Mouse (Mus musculus): ENCODE measurements around the gene Gimap8.
A peak's percentile ranks its signal among the peaks of the same experiment; 100 is the strongest.

Gimap8 gene

DNA sequence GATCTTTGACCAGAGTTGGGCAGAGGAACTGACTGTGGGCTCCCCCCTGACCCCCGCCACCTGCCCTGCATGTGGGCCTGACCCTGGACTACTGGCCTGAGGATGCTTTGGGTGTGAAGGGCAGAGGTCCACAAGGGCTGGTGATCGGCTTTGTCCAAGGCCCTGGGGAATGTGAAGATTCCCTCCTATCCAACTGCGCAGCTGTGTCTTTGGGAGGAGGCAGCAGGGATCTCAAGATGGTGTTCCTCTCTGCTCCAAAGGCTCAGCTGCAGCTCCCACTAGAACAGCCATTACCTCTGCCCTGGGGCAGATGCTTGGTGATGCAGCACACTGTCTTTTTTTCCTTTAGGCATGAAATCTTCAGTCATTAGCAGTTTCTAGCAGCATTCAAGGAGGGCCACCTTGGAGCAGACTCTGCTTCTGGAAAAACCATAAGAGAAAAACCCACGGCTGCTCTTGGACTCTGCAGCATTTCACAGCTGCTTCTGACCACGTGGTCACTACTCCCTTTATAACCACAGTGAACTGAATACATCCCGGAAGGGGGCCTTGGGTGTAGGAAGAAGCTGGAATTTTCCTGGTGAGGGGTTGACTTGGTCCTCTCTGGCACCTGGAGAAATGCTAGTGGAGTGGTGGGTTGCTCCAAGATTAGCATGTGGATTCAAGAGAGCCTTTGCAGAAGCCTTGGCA, 9.1 kb upstream of the Gimap8 start:
- no peak for DNase-seq (ENCODE audit: extremely low spot score, low read depth, low spot score)

DNA sequence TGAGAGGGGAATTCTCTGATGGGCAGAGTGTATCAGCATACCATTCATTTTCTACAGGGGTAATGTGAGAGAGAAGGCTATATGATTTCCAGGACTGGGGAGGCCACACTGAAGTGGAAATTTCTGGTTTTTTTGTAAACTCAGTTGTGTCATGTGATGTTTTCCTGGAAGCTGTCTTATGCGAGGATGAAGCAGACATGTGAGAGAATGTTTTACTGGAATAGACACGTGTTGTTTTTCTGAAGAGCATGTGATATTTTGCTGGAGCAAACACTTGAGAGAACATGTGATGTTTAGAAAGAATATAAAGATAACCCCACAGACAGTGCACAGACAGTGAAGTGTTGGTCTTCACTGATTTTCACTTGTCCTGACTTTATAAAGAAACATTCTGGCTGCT, 8.5 kb upstream of the Gimap8 start:
- no peak for DNase-seq (ENCODE audit: extremely low spot score, low read depth, low spot score)

DNA sequence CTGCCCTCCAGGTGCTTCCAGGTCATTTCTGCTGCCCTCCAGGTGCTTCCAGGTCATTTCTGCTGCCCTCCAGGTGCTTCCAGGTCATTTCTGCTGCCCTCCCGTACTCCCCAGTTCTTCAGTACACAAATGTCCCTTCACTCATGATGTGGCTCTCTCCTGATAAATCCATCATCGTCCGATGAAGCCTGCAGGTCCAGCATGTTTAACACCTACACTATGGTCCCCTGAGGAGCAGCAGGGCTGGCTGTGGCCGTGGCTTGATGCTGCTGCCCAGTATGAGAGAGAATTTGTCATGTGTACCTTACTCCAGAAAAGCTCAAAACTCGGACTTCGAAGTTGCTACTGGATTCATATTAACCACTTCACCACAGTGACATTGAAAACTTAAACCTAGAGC, 5.6 kb upstream of the Gimap8 start:
- no peak for DNase-seq (ENCODE audit: extremely low spot score, low read depth, low spot score)

DNA sequence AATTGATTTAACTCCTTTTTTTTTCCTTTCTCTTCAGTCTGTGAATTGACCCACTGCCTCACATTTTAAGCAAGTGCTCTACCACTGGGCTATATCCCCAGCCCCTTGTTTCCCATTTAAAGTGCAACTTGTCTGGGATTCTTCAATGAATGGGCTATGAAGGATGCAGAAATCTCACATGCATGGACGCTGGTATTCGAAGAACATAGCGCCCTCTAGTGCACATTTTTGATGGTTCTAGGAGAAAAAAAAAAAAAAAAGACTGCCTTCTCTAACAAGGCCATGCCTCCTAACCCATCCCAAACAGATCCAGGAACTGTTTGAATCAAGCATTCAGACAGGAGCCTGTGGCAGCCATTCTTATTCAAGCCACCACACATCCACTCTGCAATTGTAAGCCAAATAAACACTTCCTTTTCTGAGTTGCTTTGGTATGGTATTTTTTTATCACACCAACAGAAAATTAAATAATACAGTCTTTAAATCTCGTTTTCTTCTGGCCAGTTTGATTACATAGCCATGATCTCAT, 4.2 kb upstream of the Gimap8 start:
- peak; percentile 68 for DNase-seq (ENCODE audit: extremely low spot score, low read depth, low spot score)

DNA sequence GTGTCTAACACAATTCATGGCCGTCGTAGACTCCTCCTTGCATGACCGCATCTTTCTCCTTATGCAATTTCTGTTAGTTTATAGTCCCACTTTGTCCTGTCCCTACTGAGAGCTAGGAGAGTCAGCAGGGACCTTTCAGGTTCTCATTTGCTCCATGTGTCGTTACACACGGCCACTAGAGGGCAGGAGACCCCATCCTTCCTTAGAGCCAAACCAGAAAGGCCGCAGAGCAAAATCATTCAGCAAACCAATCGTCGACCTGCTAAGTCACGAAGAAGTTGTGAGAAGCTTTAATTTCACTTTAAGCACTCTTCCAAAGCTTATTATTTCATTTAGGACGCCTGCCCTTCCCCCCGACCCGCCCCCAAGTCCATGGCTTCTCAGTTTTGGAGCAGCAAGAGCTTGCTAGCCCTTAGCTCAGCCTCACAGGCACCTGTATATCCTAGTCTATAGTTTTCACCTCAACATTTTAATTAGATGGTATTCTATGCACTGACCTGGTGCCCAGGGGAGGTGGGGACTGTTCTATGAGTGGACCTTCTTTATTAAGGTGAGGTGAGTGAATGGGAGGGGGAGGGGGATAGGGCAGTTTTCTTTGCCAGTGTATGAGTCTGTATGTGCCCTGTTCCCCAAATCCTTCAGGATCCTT, 1.2 kb upstream of the Gimap8 start:
- peak; percentile 57 for DNase-seq (ENCODE audit: extremely low spot score, low read depth, low spot score)

DNA sequence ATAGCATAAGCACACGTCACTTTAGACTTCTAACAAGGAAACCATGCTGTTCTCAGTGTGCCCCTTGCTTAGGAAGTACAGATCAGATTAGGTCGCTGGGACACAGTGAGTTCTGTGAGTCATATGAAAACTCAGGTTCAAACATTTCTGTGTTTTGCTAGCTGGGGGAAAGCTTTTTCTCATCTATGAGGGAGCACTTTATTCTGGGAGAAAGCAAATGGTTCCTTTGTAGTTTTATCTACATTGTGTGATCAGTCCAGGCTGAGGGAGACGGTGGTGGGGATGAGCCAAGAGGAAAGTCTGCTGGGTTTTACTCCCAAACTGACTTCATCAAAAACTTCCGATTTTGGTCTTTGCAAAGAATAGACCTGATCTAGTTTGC, 734 bp upstream of the Gimap8 start:
- no peak for DNase-seq (ENCODE audit: extremely low spot score, low read depth, low spot score)

DNA sequence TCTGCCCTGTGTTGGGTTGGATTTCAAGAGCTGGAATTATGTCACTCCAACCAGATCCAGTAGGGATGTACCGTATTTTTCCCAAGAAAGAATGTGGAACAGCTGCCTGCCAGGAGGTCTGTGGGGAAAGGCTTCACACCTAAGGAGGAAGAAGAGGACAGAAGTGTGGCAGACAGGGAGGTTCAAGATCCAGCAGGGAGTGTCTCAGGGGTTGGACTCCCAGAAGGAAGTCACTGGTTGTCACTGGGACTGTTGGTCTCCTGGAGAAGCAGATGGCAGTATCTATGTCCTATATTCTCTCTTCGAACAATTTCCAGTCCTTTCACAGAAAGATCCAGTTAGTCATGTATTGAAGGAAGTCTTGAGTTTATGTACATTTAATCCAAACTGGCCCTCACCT, 577 bp downstream of the Gimap8 start:
- no peak for DNase-seq (ENCODE audit: extremely low spot score, low read depth, low spot score)

DNA sequence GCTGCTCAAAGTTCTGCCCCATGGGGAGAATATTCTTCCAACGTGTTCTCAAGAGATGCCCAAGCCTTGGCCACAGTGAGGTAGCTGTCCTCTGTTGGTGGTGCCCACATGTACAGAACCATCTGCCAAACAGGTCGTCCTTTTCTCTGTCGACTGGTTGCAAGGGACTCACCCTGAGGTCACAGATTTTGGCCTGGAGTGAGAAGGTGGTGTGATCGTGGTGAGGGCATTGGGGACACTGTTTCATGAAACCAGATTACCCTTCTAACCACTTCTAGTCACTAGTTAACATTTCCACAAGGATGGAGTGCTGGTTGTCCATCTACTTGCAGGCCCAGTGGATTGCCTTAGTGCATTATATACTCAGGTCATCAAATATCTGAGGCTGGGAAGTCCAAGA, 1.7 kb downstream of the Gimap8 start:
- DNase-seq (ENCODE audit: extremely low spot score, low read depth, low spot score), result no peak

DNA sequence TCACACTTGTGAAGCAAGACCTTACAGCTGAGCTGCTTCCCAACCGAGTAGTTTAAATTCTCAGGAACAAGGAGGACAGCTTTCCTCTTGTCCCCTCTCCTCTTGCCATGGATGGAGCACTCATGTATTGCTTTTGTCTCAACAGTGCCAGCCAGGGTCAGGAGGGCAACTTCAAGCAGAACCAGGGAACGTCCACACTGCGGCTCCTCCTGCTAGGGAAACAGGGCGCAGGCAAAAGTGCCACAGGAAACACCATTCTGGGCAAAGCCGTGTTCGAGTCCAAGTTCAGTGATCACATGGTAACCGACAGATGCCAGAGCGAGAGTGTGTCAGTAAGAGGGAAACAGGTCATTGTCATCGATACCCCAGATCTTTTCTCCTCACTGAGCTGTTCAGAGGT, 3.0 kb downstream of the Gimap8 start:
- no peak for DNase-seq (ENCODE audit: extremely low spot score, low read depth, low spot score)

DNA sequence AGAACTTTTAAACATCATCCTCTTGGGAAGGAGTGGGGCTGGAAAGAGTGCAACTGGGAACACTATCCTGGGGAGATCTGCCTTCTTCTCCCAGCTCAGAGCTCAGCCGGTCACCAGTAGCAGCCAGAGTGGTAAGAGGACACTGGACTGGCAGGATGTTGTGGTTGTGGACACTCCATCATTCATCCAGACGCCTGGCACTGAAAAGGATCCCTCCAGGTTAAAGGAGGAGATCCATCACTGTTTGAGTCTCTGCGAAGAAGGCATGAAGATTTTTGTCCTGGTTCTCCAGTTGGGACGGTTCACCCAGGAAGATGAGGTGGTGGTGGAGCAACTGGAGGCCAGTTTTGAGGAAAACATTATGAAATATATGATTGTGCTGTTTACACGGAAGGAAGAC, 11.7 kb downstream of the Gimap8 start:
- DNase-seq (ENCODE audit: extremely low spot score, low read depth, low spot score), result no peak

DNA sequence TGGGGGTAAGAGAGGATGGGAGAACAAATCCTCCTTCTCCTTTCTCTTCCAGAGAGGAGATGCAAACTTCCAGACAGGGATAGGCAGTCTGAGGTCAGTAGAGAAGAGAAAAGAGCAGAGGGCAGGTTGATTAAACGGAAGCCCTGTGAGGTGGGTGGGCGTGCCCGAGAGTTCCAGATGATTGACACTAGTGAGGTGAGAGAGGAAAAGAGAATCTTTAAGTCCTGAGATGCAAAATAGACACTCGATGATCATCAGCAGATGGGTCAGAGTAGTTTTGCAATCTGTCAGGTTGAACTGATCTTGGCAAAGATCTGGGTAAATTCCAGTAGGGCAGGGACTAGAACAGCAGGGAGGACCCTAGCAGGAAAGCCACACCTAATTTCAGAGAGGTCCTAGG, 17.7 kb downstream of the Gimap8 start:
- no peak for DNase-seq (ENCODE audit: extremely low spot score, low read depth, low spot score)

DNA sequence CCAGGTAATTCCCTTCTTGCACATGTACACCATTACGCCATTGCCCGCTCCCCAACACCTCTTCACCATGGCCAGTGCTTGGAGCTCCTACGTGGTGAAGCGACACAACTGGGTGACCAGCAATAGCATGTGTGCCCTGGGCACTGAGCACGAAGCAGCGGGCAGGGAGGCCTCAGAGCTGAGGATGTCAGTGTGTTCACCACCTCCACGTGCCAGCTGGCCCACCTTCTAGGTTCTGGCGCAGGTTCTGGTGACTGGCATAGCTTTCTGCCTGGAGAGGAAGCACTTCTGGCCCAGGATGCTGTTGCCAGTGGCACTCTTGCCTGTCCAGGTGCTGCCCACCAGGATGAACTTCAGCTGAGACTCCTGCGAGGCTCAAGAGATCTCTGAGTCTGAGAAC, 18.4 kb downstream of the Gimap8 start:
- DNase-seq (ENCODE audit: extremely low spot score, low read depth, low spot score), result no peak

DNA sequence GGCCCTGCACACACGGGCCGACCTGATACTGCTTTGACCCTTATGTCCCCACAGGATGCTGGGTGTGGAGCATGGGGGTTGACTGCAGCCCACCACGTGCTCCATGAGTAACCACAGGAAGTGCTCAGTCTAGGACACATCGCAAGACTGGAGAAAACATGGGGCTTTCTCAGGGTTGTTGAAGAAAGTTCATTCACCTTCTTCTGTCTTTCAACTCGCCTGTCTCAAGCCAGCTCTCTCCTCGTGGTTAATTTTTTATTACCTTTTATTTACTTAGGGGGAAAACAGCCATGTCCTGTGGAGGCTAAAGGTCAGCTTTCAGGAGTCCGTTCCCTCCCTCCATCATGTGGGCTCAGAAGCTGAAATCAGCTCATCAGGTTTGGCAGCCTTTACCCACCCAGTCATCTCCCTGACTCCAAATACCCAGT, 19.1 kb downstream of the Gimap8 start:
- no peak for DNase-seq (ENCODE audit: extremely low spot score, low read depth, low spot score)

DNA sequence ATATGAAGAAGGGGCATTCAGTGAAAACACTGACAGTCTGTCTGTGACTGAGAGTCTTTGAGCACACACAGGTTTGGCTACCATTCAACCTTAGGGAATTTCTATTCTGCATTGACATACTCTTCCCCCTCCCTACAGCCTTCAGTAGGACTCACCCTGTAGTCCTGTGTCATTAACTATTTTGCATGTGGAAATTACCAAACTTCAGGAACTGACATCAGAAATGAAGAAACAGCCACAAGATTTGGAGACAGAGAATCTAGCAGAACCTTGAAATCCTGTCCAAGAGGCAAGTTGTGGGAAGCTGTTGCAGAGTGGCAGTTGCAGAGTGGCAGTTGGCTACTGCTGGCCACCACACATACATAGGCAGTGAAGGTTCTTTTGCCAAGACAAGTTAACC, 21.0 kb downstream of the Gimap8 start:
- DNase-seq (ENCODE audit: extremely low spot score, low read depth, low spot score), result no peak

DNA sequence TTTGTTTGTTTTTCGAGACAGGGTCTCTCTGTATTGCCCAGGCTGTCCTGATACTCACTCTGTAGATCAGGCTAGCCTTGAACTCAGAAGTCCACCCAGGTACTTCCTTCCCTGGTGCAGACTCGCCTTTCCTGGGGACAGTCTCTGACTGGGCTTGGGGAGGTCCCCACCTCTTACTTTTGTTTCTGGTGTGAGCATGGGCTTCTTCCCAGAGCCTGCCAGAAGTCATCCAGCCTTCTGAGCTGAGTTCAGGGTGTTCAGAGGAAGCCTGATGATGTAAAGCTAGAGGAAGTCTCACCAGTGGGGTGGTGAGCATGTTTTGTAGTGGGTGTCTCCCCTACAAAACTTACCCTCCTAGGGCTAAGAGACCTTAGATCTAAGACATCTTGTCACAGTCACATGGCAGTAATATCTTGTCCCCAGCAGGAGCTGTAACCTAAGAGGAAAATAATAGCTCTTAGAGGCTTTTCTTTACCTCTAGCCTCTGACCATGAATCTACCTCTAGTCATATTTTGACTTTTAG, 22.5 kb downstream of the Gimap8 start:
- no peak for DNase-seq (ENCODE audit: extremely low spot score, low read depth, low spot score)

DNA sequence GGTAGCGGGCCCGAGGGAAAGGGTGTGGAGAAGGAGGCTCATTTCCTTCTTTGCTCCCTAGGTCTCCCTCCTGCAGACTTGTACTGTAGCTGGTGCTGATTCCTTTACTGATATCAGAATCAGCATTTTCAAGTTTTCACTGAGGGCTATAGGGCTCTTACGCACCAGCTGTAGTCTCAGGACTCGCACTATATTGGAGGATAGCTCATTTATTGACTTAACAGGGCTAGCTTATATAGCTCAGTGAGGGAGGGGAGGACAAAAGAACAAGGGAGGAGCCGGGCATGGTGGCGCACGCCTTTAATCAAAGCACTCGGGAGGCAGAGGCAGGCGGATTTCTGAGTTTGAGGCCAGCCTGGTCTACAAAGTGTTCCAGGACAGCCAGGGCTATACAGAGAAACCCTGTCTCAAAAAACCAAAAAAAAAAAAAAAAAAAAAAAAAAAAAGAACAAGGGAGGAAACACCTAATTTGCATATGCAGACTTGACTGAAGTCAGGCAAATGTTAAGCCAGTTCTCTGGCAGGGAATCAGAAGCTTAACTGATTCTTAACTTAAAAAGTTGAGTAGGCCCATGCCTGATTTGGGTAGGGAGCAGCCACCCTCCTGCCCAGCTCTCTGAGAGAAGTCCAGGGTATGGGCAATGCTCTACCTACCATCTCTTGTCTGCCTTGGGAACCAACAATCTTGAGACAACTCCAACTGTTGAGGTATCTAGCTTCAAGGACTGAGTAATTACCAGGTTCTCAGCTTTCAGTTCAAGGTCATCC, 27.4 kb downstream of the Gimap8 start:
- DNase-seq (ENCODE audit: extremely low spot score, low read depth, low spot score), result no peak

DNA sequence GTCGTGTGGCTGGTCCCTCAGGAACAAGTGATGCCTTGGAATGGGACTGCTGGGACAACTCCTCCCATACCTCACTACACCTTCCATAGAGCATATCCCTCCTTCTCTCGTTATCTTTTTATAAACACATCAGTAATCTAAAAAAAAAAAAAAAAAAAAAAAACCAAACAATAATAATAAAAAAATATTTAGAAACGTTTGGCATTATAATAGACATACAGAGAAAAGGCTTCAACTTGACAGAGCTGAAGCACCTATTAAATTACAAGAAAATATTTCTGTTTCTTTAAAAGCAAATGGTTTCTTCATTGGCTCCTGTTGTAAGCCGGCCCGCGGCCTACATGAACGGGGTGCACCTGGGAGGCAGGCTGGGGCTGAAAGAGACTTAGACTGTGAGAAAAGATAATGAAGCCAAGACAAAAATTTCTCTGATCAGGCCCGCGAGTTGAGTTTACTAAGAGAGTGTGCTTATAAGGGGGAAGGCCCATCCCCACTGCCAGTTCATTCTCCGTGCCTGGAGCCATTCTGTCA, 28.4 kb downstream of the Gimap8 start:
- DNase-seq (ENCODE audit: extremely low spot score, low read depth, low spot score), result no peak

DNA sequence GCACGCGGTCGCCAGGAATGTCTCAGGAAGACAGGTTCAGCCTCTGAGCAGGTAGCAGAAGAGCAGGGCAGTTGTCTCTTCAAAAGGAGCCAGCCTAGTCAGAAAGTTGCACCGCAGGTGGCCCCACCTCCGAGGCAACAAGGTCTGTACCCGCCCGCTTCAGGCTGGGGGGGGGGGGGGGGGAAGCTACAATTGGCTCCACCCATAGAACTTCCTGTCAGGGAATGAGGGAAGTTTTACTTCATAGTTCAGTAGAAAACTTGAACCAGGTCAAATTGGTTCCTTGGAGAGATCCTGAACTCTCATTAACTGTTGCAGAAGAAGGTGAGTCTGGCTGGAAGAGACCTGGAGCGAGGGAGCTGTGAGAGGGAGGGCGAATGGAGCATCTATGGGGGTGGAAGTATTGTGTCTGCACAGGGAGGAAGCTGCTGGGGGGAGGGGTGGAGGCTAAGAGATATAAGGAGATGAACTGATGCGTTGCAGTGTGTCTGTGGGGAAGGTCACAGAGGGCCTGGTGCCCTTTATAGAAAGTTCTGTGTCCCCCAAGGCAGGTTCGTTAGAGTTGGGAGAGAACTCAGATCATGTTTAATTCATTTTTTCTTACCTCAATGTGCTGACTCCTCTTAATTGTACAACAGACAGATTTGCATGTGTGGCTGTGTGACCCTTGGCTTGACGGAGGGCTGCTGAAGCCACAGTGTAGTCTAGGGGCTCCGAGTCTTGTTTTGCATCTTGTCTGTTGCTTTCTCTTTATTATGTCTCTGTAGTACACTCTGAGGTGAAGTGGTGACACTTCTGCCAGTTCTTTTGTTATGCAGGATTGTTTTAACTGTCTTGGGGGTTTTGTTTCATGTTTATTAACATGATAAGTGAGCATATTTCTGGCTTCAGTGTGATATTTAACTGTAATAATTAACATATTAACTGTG, 29.2 kb downstream of the Gimap8 start, which contains the start of gene Gimap9:
TSS of gene Gimap9 (plus strand) at position 199 of the 929 bp plus-strand sequence.
- no peak for DNase-seq (ENCODE audit: extremely low spot score, low read depth, low spot score)

DNA sequence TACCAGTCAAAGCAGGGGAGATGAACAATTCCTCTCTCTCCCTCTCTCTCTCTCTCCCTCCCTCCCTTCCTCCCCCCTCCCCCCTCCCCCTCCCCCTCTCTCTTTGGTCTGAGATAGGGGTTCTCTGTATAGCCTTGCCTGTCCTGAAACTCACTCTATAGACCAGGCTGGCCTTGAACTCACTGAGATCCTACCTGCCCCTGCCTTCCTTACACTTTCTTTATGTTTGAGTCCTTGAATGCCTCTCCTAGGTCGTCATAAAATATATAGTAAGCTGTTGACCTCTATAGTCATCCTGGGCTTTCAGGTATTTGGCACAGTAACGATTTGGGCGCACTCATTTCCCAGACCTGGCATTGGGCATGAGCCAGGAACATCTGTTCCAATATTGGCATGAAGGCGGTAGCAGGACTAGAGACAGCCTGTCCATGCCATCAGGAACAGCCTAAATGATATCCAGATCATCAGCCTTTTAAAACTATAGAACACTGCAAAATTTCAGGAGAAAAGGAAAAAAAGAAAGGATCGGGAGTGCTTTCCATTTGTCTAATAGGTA, 29.9 kb downstream of the Gimap8 start:
- no peak for DNase-seq (ENCODE audit: extremely low spot score, low read depth, low spot score)

Data from hindlimb bud, embryonic 11.5 days (tissue).